Mouse (Mus musculus) B cell, adult (primary cell): ENCODE results near the gene Baiap2l2. TPM values are rescaled to one million over a fixed set of nuclear protein-coding genes. Genes with fewer than 3 reads are reported as not detected.

Experiments used
- total RNA-seq: library from RNA; stranded (reverse); gene quantifications from 4 replicates; pipeline ENCODE4 v1.2.4, GENCODE M21; 2023; ENCODE audit not compliant: inconsistent age

The Baiap2l2 gene
- not detected in 4 replicates for total RNA-seq

DNA sequence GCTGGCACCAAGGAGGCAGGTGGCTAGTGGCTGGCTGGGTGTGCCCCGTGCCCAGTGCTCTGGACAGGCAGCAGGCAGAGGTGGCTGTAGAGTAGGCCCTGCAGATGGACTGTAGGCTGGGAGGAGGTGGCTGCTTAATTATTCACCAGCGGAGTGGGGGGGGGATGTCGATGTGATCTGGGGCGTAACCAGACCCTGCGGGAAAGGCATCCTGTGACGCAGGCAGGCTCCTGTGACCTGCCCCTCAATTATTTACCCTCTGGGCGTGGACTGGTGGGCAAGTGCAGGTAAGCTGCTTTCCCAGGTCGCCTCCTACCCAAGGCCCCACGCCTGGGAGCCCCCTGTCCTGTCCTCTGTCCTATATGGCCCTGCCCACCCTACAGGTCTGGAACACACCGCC is at the start of gene Baiap2l2:
TSS of gene Baiap2l2 (minus strand) at position 139 of the 400 bp plus-strand sequence.

DNA sequence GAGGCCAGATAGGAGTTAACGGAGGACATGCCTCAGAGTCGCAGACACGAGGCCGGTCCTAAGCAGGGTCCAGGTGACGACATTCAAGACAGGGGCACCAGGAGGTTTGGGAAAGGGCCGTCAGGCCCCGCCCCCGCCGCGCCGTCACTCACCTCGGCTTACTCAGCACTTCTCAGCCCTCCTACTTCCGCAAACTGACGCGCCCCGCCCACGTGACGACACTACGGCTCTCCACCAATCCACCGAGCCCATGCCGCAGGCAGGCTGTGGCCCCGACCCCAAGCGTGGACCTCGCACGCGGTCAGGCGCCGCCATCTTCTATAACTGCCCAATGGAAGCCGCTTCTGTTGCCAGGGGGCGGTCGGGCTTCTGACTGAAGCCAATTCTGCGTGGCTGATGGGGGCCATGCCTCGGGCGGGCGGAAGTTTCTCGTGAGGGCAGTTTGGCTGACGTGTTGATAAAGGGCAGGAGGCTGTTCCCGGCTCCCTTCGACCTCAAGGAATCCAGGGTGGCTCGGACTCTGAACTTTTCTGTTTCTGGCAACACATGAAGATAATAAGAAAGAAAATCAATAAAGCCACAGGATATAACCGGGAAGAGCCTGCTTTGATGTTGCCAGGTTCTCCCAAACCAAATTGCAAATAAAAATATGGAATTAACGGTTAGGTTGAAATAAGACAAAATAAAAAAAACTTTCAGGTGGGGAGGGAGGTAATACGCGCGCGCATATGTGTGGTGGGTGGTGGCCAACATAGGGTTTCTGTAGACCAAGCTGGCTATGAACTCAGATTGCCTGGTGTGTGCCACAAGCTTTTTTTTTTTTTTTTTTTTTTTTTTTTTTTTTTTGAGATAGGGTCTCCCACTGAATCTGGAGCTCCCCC is 43.0 kb upstream of the Baiap2l2 start, which contains the start of gene Pla2g6:
TSS of gene Pla2g6 (minus strand) at position 333 of the 881 bp plus-strand sequence.

DNA sequence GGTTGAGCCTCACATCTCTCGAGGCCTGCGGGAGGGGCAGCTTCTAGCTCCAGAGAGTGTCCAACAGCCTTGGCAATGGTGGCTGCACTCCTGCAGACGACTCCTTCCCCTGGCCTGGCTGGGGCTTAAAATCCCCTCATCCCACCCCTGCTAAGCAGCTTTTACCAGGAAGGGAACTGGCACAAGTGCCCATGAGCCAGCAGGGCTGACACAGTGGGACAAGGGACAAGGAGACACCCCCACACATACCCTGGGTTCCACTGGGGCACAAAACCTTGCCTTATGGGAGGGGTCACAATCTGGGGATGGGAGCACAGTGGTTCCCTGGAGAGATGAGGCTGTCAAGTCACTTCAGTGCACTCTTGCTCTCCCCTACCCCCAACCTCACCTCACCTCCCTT is 30.7 kb downstream of the Baiap2l2 start, which contains the start of gene Slc16a8:
TSS of gene Slc16a8 (minus strand) at position 101 of the 400 bp plus-strand sequence.

DNA sequence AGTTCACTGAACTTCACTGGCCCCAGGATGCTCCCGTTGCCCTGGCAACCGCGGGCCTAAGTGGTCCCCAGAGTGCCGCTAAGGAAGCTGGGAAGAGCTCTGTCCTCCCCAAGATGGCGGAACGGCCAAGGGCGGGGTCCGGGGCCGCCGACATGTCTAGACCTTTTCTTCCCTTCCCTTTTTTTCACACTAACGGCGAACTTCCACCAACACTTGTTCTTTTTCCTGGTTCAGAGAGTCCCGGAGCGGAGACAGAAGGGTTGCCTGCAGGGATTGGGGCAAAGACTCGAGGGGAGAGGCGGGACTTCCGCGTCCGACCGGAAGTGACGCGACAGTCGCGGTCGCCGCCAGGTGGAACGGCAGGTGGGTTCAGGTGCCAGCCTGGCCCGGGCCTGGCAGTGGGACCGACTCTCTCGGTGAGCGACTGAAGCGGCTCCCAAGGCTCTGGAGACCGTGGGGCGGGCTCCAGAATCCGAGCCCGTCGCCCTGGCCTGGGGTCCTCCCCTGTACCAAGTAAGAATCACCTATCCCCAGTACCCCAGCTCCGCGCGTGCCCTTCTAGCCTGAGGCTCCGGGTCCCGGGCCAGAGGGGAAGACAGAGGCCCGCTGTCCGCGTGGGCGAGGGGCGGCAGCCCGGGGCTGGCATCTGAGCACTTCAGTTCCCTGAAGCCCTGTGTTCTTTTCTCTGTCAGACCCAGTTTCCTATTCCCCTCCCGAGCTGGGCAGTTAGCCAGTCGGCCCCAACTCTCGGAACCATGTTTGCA is 56.1 kb downstream of the Baiap2l2 start, which contains the start of the genes Pick1 and Gm49486:
TSS of gene Pick1 (plus strand) at position 116 of the 764 bp plus-strand sequence.
TSS of gene Gm49486 (plus strand) at position 334 of the 764 bp plus-strand sequence.

Other genes starting within 250 kb of the Baiap2l2 start
- not detected in 4 replicates for gene Galr3, start 243.7 kb downstream of the Baiap2l2 start, total RNA-seq
- 35.0 to 38.0 TPM (median 36.9 TPM) in 4 replicates for gene Ankrd54, start 222.6 kb downstream of the Baiap2l2 start, total RNA-seq
- gene Eif3l, start 210.4 kb downstream of the Baiap2l2 start, total RNA-seq: 103 to 114 TPM (median 111 TPM) in 4 replicates
- 42.4 to 47.6 TPM (median 45.1 TPM) in 4 replicates for gene Micall1, start 176.6 kb downstream of the Baiap2l2 start, total RNA-seq
- 47.1 to 58.7 TPM (median 53.7 TPM) in 4 replicates for gene Polr2f, start 144.5 kb downstream of the Baiap2l2 start, total RNA-seq
- gene 1700088E04Rik, start 144.3 kb downstream of the Baiap2l2 start, total RNA-seq: not detected in 4 replicates
- not detected in 4 replicates for gene Sox10, start 120.3 kb downstream of the Baiap2l2 start, total RNA-seq
- gene Pick1, start 56.4 kb downstream of the Baiap2l2 start, total RNA-seq: 31.1 to 41.0 TPM (median 36.1 TPM) in 4 replicates
- gene Gm49486, start 56.1 kb downstream of the Baiap2l2 start, total RNA-seq: 0.60 to 1.3 TPM (median 0.76 TPM) in 4 replicates
- gene Slc16a8, start 30.8 kb downstream of the Baiap2l2 start, total RNA-seq: not detected in 4 replicates
- 14.1 to 17.4 TPM (median 16.0 TPM) in 4 replicates for gene Pla2g6, start 42.9 kb upstream of the Baiap2l2 start, total RNA-seq
- 89.5 to 102 TPM (median 99.3 TPM) in 4 replicates for gene Maff, start 61.1 kb upstream of the Baiap2l2 start, total RNA-seq
- 34.2 to 47.1 TPM (median 37.4 TPM) in 4 replicates for gene Tmem184b, start 118.0 kb upstream of the Baiap2l2 start, total RNA-seq
- gene Csnk1e, start 170.0 kb upstream of the Baiap2l2 start, total RNA-seq: 45.4 to 51.2 TPM (median 47.9 TPM) in 4 replicates
- gene Kcnj4, start 219.7 kb upstream of the Baiap2l2 start, total RNA-seq: not detected in 4 replicates
- not detected in 4 replicates for gene Kdelr3, start 230.9 kb upstream of the Baiap2l2 start, total RNA-seq